Comparison of ENCODE assay signal across 16 mouse cellular contexts in genomic region chr2:59783832-59784627, GRCm38 (mm10).
DNase-seq lines count a peak whose midpoint lies in the region; ATAC-seq lines count a peak whose summit lies in the region.
"Had no signal": no experiment of that assay in that cellular context is flagged by ENCODE, and none has a peak within 500 bp of the region (broad histone marks: within the 10 kb centered on the region; RNA-seq: fewer than 3 reads in every experiment).

No protein-coding gene starts in this region.

- H3K4me1 ChIP-seq in heart, embryonic 13.5 days: peaks cover 48% of the 10 kb centered on the region
- peaks cover 44% of the 10 kb centered on the region for H3K4me1 ChIP-seq in limb, embryonic 12.5 days (replicated peaks)
- H3K4me1 ChIP-seq in limb, embryonic 10.5 days: peaks cover 46% of the 10 kb centered on the region
- H3K4me1 ChIP-seq: hindbrain, embryonic 15.5 days had no signal

- no peak overlapping the region for H3K9ac ChIP-seq in heart, embryonic 13.5 days
- no peak overlapping the region for H3K9ac ChIP-seq in limb, embryonic 12.5 days (replicated peaks)
- H3K9ac ChIP-seq: hindbrain, embryonic 15.5 days; liver, postnatal 0 days had no signal

- H3K27ac ChIP-seq in heart, embryonic 13.5 days (replicated peaks): peak overlapping the region; percentile 55; the same call in 1 of the 2 replicates
- H3K27ac ChIP-seq in limb, embryonic 12.5 days: 0 out of 2 replicates have a peak overlapping the region, but pooled peaks have one; percentile 1
- no peak overlapping the region for H3K27ac ChIP-seq in limb, embryonic 10.5 days
- H3K27ac ChIP-seq: hindbrain, embryonic 15.5 days had no signal

- no peaks in the 10 kb centered on the region for H3K27me3 ChIP-seq in heart, embryonic 13.5 days (replicated peaks)
- H3K27me3 ChIP-seq in limb, embryonic 12.5 days: no peaks in the 10 kb centered on the region
- H3K27me3 ChIP-seq in limb, embryonic 10.5 days (ENCODE audit: low read depth, poor library complexity, severe bottlenecking): no peaks in the 10 kb centered on the region
- H3K27me3 ChIP-seq: hindbrain, embryonic 15.5 days had no signal

- H3K36me3 ChIP-seq in heart, embryonic 13.5 days: peaks cover 39% of the 10 kb centered on the region
- peaks cover 62% of the 10 kb centered on the region for H3K36me3 ChIP-seq in limb, embryonic 12.5 days
- H3K36me3 ChIP-seq in limb, embryonic 10.5 days: peaks cover 94% of the 10 kb centered on the region
- H3K36me3 ChIP-seq: hindbrain, embryonic 15.5 days had no signal

- no peak overlapping the region for H3K4me2 ChIP-seq in heart, embryonic 13.5 days
- no peak overlapping the region for H3K4me2 ChIP-seq in limb, embryonic 12.5 days
- H3K4me2 ChIP-seq: hindbrain, embryonic 15.5 days had no signal

- no peak for DNase-seq in heart, postnatal 4 days
- DNase-seq in limb, embryonic 10.5 days (ENCODE audit: low spot score): no peak
- peak; percentile 65 for DNase-seq in kidney, adult 9 months
- DNase-seq in kidney, postnatal 36 days: peak; percentile 35 to 51
- no peak for DNase-seq in left cerebral cortex, adult 18-20 months (ENCODE audit: low spot score in 2 of 2)
- DNase-seq: adrenal gland, postnatal 10 days; B cell, adult 2 months; cerebellum, adult 11-12 months; liver; liver, postnatal 0 days; right cerebral cortex, adult 18-20 months; thymus, adult 2 months had no signal

- no peak overlapping the region for H3K4me3 ChIP-seq in heart, embryonic 13.5 days
- no peak overlapping the region for H3K4me3 ChIP-seq in limb, embryonic 12.5 days (replicated peaks)
- H3K4me3 ChIP-seq in limb, embryonic 10.5 days: no peak overlapping the region
- H3K4me3 ChIP-seq: hindbrain, embryonic 15.5 days had no signal

- ATAC-seq in heart, embryonic 13.5 days (ENCODE audit: extremely low read depth, insufficient number of reproducible peaks, low FRiP score, low TSS enrichment): no peak; the same call in 1 of the 2 replicates
- ATAC-seq in limb, embryonic 12.5 days (ENCODE audit: insufficient number of reproducible peaks, insufficient read depth, low FRiP score, low TSS enrichment, low read depth): no peak
- ATAC-seq: forebrain, embryonic 16.5 days; liver, postnatal 0 days had no signal

- WGBS in heart, embryonic 13.5 days: 70% methylated on average over 12 of the region's 12 CpGs
- 82% methylated on average over 12 of the region's 12 CpGs for WGBS in limb, embryonic 12.5 days
- 91% methylated on average over 12 of the region's 12 CpGs for WGBS in limb, embryonic 10.5 days

- H3K9me3 ChIP-seq in heart, embryonic 13.5 days: no peaks in the 10 kb centered on the region
- H3K9me3 ChIP-seq in limb, embryonic 12.5 days: no peaks in the 10 kb centered on the region
- no peaks in the 10 kb centered on the region for H3K9me3 ChIP-seq in limb, embryonic 10.5 days (replicated peaks)
- H3K9me3 ChIP-seq: hindbrain, embryonic 15.5 days had no signal

Comparison
In these comparisons a context has a peak if more than half of its experiments do, and no peak if none do; other contexts are left out.
1. DNase-seq: peak in kidney, adult 9 months (single experiment) and kidney, postnatal 36 days (2 of 2); none in heart, postnatal 4 days (single experiment), limb, embryonic 10.5 days (single experiment) and left cerebral cortex, adult 18-20 months (0 of 2).